Mouse (Mus musculus) thymus, adult 2 months (tissue): ENCODE measurements around the gene Clstn2.

Experiments
- CTCF ChIP-seq: fragments of 200-500 bp; IDR thresholded peaks from 2 replicates; pipeline ENCODE4 v1.5.1; 2012; ENCODE audit warnings: mild to moderate bottlenecking, control low read depth, low read length, moderate library complexity, borderline replicate concordance; ENCODE audit not compliant: control insufficient read depth, poor library complexity, insufficient read depth; ENCODE audit errors: extremely low read depth
- POLR2A ChIP-seq: fragments of 200-500 bp; IDR thresholded peaks from 2 replicates; pipeline ENCODE4 v1.6.1; 2012; ENCODE audit warnings: mild to moderate bottlenecking, low read length, control low read depth, moderate library complexity; ENCODE audit not compliant: control insufficient read depth, poor library complexity, insufficient read depth; ENCODE audit errors: extremely low read depth

DNA sequence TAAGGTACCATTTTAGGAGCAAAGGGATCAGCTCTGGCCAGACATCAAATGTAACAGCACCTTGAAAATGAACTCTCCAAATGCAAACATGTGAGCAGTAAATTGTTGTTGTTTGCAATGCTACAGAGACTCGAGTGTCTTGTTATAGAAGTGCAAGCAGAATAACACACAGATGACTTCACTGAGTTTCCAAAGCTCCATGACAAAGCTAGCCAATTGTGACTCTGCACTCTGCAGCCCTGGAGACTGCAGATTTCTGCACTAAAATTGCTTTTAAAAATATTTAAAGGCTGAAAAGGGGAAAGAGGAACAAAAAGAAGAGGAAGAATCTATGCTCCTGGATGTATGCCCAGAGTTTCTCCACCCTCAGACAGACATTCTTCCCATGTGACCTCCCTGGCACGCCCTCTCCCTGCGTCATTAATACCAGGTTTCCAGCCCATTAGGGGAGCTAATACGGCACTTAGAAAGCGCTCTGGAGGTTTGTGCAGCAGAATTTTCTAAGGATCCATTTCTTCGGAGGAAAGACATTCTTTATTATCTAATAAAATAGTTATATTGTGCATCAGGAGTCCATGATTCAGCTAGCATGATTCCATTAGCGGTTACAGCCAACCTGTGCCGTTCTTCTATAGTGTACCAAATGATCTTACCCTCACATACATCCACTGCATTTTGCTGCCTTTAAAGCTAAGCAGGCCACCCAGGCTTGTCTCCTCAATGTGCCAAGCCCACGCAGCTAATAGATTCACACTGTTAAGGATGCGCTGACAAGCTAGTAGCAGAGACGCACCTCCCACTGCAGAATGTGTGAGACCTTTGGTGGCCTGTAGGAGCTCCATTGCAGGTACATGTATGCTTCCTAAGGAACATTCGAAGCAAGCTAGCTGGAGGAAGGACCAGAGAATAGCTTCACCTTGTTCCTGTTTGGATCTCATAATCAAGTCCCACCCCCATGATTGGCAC lies 184.8 kb downstream of the Clstn2 start:
- TF ChIP-seq CTCF (no peak), POLR2A (no peak)
